Mouse (Mus musculus) CH12.LX (cell line): Measurements from ENCODE around the gene Hist1h2ap. TPM values are rescaled to one million over a fixed set of nuclear protein-coding genes. Genes with fewer than 3 reads are reported as not detected.
"Not testable (repeated sequence)": the region's sequence is repeated elsewhere in the genome, so short reads cannot be mapped to it uniquely, and the experiment has no call there.

Experiments
- DNase-seq: peaks from one replicate; pipeline ENCODE4 v3.0.0-alpha.2; 2013; ENCODE audit errors: extremely low read depth
- H3K27ac ChIP-seq: 2 replicates; pipeline ENCODE4 v1.5.1; 2012; ENCODE audit warnings: low read depth, mild to moderate bottlenecking, control low read depth, moderate library complexity; ENCODE audit not compliant: insufficient read depth
- H3K27me3 ChIP-seq: replicated peaks from 2 replicates; pipeline ENCODE3; 2012; ENCODE audit warnings: inconsistent platforms
- H3K36me3 ChIP-seq, 2 experiments: replicated peaks in 1 of 2; 2 replicates each; pipeline versions ENCODE3 to v1.6.1; 2012; ENCODE audit warnings: inconsistent platforms in 1 of 2, low read length in 1 of 2, mild to moderate bottlenecking in 1 of 2, mixed read lengths in 1 of 2, moderate library complexity in 1 of 2; ENCODE audit not compliant: control insufficient read depth in 1 of 2, insufficient read depth in 1 of 2
- H3K4me1 ChIP-seq, 2 experiments: 2 replicates each; pipeline ENCODE4 v1.6.1; 2012; ENCODE audit warnings: inconsistent platforms in 1 of 2, moderate library complexity in 1 of 2; ENCODE audit not compliant: insufficient read depth in 2 of 2, control insufficient read depth in 1 of 2
- H3K4me2 ChIP-seq: 2 replicates; pipeline ENCODE4 v1.6.1; 2012; ENCODE audit warnings: low read depth, mild to moderate bottlenecking, control low read depth; ENCODE audit not compliant: poor library complexity, insufficient read depth, severe bottlenecking
- H3K4me3 ChIP-seq, 3 experiments: fragments of 150-350 bp in 1 of 3; sonication (generic) in 1 of 3; replicated peaks in 1 of 3; 2 replicates each; pipeline versions ENCODE3 to v1.5.1; 2011 to 2012; ENCODE audit warnings: low read depth in 2 of 3, low read length in 2 of 3, mild to moderate bottlenecking in 2 of 3, moderate library complexity in 2 of 3, control low read depth in 1 of 3, improper control_type of control experiment in 1 of 3, inconsistent platforms in 1 of 3, mixed read lengths in 1 of 3; ENCODE audit not compliant: poor library complexity in 1 of 3
- H3K79me2 ChIP-seq: replicated peaks from 2 replicates; pipeline ENCODE4 v1.6.1; 2012; ENCODE audit warnings: mild to moderate bottlenecking, moderate library complexity; ENCODE audit not compliant: control insufficient read depth, poor library complexity, insufficient read depth, severe bottlenecking; ENCODE audit errors: extremely low read depth
- H3K9ac ChIP-seq: 2 replicates; pipeline ENCODE4 v1.6.1; 2012; ENCODE audit warnings: low read depth, mild to moderate bottlenecking, control low read depth, moderate library complexity; ENCODE audit not compliant: insufficient read depth
- H3K9me3 ChIP-seq: replicated peaks from 2 replicates; pipeline ENCODE3; 2012; ENCODE audit warnings: low read length, inconsistent platforms, mixed read lengths
- CHD1 ChIP-seq: IDR thresholded peaks from 2 replicates; pipeline ENCODE4 v1.6.1; 2012; ENCODE audit warnings: low read depth, low read length, improper control_type of control experiment, inconsistent platforms
- CHD2 ChIP-seq: IDR thresholded peaks from 2 replicates; pipeline ENCODE4 v1.6.1; 2011; ENCODE audit warnings: low read length, improper control_type of control experiment
- E2F4 ChIP-seq: IDR thresholded peaks from 2 replicates; pipeline ENCODE4 v1.6.1; 2011; ENCODE audit warnings: low read depth, low read length, improper control_type of control experiment; ENCODE audit not compliant: insufficient replicate concordance
- HCFC1 ChIP-seq: IDR thresholded peaks from 2 replicates; pipeline ENCODE4 v1.6.1; 2012; ENCODE audit warnings: low read depth, mild to moderate bottlenecking, inconsistent platforms, low read length, improper control_type of control experiment
- MAX ChIP-seq: IDR thresholded peaks from 2 replicates; pipeline ENCODE4 v1.6.1; 2011; ENCODE audit warnings: low read length, improper control_type of control experiment
- MXI1 ChIP-seq: IDR thresholded peaks from 2 replicates; pipeline ENCODE4 v1.6.1; 2011; ENCODE audit warnings: mild to moderate bottlenecking, low read depth, low read length, improper control_type of control experiment
- MYC ChIP-seq: IDR thresholded peaks from 2 replicates; pipeline ENCODE4 v1.6.1; 2011; ENCODE audit warnings: low read depth, mild to moderate bottlenecking, improper control_type of control experiment, low read length
- NELFE ChIP-seq: IDR thresholded peaks from 2 replicates; pipeline ENCODE4 v1.6.1; 2011; ENCODE audit warnings: low read depth, low read length, improper control_type of control experiment
- NRF1 ChIP-seq: IDR thresholded peaks from 2 replicates; pipeline ENCODE4 v1.6.1; 2014; ENCODE audit warnings: low read depth, mild to moderate bottlenecking, inconsistent platforms, low read length, improper control_type of control experiment, moderate library complexity
- POLR2A ChIP-seq: IDR thresholded peaks from 2 replicates; pipeline ENCODE4 v1.6.1; 2011; ENCODE audit warnings: low read depth, mild to moderate bottlenecking, improper control_type of control experiment, low read length
- POLR2AphosphoS2 ChIP-seq: IDR thresholded peaks from 2 replicates; pipeline ENCODE4 v1.6.1; 2011; ENCODE audit warnings: low read depth, low read length, improper control_type of control experiment
- RAD21 ChIP-seq: IDR thresholded peaks from 2 replicates; pipeline ENCODE4 v1.6.1; 2011; ENCODE audit warnings: low read depth, mild to moderate bottlenecking, low read length, improper control_type of control experiment, moderate library complexity
- RCOR1 ChIP-seq: conservative IDR thresholded peaks from 2 replicates; pipeline ENCODE4 v1.6.1; 2012; ENCODE audit warnings: low read depth, mild to moderate bottlenecking, inconsistent platforms, low read length, improper control_type of control experiment
- SIN3A ChIP-seq: IDR thresholded peaks from 2 replicates; pipeline ENCODE4 v1.6.1; 2012; ENCODE audit warnings: low read length, improper control_type of control experiment, inconsistent platforms
- TBP ChIP-seq: conservative IDR thresholded peaks from 2 replicates; pipeline ENCODE4 v1.6.1; 2011; ENCODE audit warnings: low read depth, low read length, improper control_type of control experiment
- UBTF ChIP-seq: IDR thresholded peaks from 2 replicates; pipeline ENCODE4 v1.6.1; 2012; ENCODE audit warnings: low read depth, mild to moderate bottlenecking, inconsistent platforms, low read length, improper control_type of control experiment, moderate library complexity
- ZKSCAN1 ChIP-seq: IDR thresholded peaks from 2 replicates; pipeline ENCODE4 v1.6.1; 2012; ENCODE audit warnings: low read depth, inconsistent platforms, low read length, improper control_type of control experiment, borderline replicate concordance
- ZMIZ1 ChIP-seq: IDR thresholded peaks from 2 replicates; pipeline ENCODE4 v1.6.1; 2012; ENCODE audit warnings: low read depth, mild to moderate bottlenecking, inconsistent platforms, low read length, improper control_type of control experiment
- dilution Hi-C: fragments of 300-500 bp; cut with MboI; formaldehyde crosslinking; loops from 2 replicates; pipeline ENCODE4 v1.14.3; 2020; ENCODE audit warnings: low sequenced_read_pairs; ENCODE audit not compliant: extremely low pct_unique_long_range_greater_than_20kb, extremely low pct_ligation_motif_present
- in situ Hi-C: fragments of 300-500 bp; cut with MboI; formaldehyde crosslinking; loops from 3 replicates; pipeline ENCODE4 v1.14.3; 2019; ENCODE audit warnings: low sequenced_read_pairs, low pct_ligation_motif_present, low pct_unique_long_range_greater_than_20kb, mixed read lengths
- polyA plus RNA-seq: library from polyadenylated mRNA; unstranded; fragments of >175 nt; gene quantifications from 2 replicates; pipeline ENCODE4 v1.2.1, GENCODE M21; 2012; ENCODE audit warnings: low read depth; ENCODE audit not compliant: insufficient read length
- total RNA-seq, 2 experiments: library from RNA; depleted of rRNA; stranded (reverse); fragments of 300-350 nt in 1 of 2; fragments of >200 nt in 1 of 2; gene quantifications; 2 replicates each; pipeline ENCODE4 v1.2.3; 2012 to 2014

Gene Hist1h2ap
- total and polyA plus RNA-seq, 3 experiments: 66.8 to 2,951 (median 447) TPM

- H3K79me2 ChIP-seq, in situ Hi-C loops, dilution Hi-C loops, H3K9me3 ChIP-seq, H3K27me3 ChIP-seq, H3K36me3 ChIP-seq: not testable (repeated sequence)
- Histone ChIP-seq H3K4me1 (peaks cover 0 to 32% of the 10 kb centered on the region in 2 experiments; a peak in 3 of 4 replicates), H3K4me3 (peak within 1 kb of the TSS; percentile 2 to 57 (median 37)), H3K27ac (peak within 1 kb of the TSS; percentile 92), H3K9ac (peak within 1 kb of the TSS; percentile 78), H3K4me2 (peak within 1 kb of the TSS; percentile 88)
- peak; percentile 97 for DNase-seq
- TF ChIP-seq CHD1: peak; percentile 89; the same call in 1 of the 2 replicates
- TF ChIP-seq CHD2: peak; percentile 91
- TF ChIP-seq NRF1: peak; percentile 68
- peak; percentile 94 for TF ChIP-seq E2F4
- TF ChIP-seq MYC: peak; percentile 33; the same call in 1 of the 2 replicates
- TF ChIP-seq HCFC1: peak; percentile 50; the same call in 1 of the 2 replicates
- peak; percentile 87 for TF ChIP-seq POLR2A
- peak; percentile 99 for TF ChIP-seq TBP
- TF ChIP-seq MXI1: peak; percentile 15; the same call in 1 of the 2 replicates
- TF ChIP-seq MAX: peak; percentile 58
- TF ChIP-seq NELFE: peak; percentile 49
- peak; percentile 3; the same call in 1 of the 2 replicates for TF ChIP-seq POLR2AphosphoS2
- TF ChIP-seq UBTF: 0 out of 2 replicates have a peak, but pooled peaks have one; percentile 64
Measured at GRCm38 (mm10) chr13:21786899-21787629, 46.2 kb downstream of the Hist1h2ap start, which contains the start of the genes Hist1h2an and Hist1h2bp. Hist1h2an (minus strand) TSS chr13:21787218. Hist1h2bp (plus strand) TSS chr13:21787461.

DNA sequence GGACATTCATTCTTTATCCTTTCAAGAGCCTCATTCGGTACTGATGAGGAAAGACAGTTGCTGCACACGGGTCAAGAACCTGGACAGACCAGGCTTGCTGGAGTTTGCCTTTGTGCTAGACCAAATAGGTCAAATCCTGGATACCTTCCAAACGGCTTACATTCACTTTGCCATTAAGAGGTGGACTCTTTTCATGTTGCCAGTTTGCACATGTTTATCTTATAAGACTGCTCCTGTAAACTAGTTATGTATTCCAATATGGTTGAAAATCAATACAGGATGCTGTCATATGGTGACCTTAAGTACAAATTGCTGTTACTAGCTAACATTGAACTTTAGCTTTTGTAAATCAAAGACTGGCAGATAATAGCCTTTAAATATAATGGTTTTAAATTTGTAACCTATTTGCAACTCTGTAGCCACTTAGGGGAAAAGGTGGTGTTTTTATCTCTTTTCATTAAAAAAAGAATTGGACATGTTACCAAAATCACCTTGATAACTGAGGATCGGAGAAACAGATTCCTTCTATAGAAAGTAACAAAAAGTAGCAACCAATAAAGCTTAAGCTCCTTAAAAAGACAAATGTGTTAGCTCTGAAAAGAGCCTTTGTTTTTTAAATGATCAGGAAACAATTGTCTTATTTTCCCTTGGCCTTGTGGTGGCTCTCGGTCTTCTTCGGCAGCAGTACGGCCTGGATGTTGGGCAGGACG lies 47.0 kb downstream of the Hist1h2ap start:
- DNase-seq: peak; percentile 68
- peaks cover 0 to 30% of the 10 kb centered on the region in 2 experiments; a peak in 3 of 4 replicates for H3K4me1 ChIP-seq
- H3K36me3 ChIP-seq: no peaks in the 10 kb centered on the region
- dilution Hi-C loops (no loop called here), in situ Hi-C loops (no loop called here)
- H3K9ac ChIP-seq: peak overlapping the region; percentile 78
- H3K4me3 ChIP-seq: peak overlapping the region; percentile 2 to 57 (median 37)
- H3K9me3 ChIP-seq: no peaks in the 10 kb centered on the region
- peak overlapping the region; percentile 59 for H3K4me2 ChIP-seq
- H3K27ac ChIP-seq: peak overlapping the region; percentile 92
- TF ChIP-seq RCOR1: peak; percentile 78; the same call in 1 of the 2 replicates
- peak; percentile 59; the same call in 1 of the 2 replicates for TF ChIP-seq MYC
- TF ChIP-seq RAD21: no peak
- TF ChIP-seq E2F4: 0 out of 2 replicates have a peak, but pooled peaks have one; percentile 75
- TF ChIP-seq CHD1: peak; percentile 97
- TF ChIP-seq UBTF: peak; percentile 95; the same call in 1 of the 2 replicates
- TF ChIP-seq ZKSCAN1: no peak
- TF ChIP-seq POLR2A: peak; percentile 81
- TF ChIP-seq NELFE: peak; percentile 79; the same call in 1 of the 2 replicates
- TF ChIP-seq POLR2AphosphoS2: peak; percentile 99
- no peak for TF ChIP-seq NRF1
- peak; percentile 95 for TF ChIP-seq ZMIZ1
- no peak; the same call in 1 of the 2 replicates for TF ChIP-seq SIN3A
- no peaks in the 10 kb centered on the region for H3K79me2 ChIP-seq
- H3K27me3 ChIP-seq: no peaks in the 10 kb centered on the region
